Mouse (Mus musculus) forebrain, postnatal 0 days (tissue): Measurements from ENCODE around the gene Mrpl46. TPM values are rescaled to one million over a fixed set of nuclear protein-coding genes. Genes with fewer than 3 reads are reported as not detected.
A peak's percentile ranks its signal among the peaks of the same experiment; 100 is the strongest.

Experiments
- ATAC-seq: fragments of 200-750 bp; cut with Nextera tagmentation; 2 replicates; pipeline ENCODE4 v1.8.0; 2017; ENCODE audit warnings: mild to moderate bottlenecking, moderate library complexity
- DNase-seq: peaks from one replicate; pipeline ENCODE4 v3.0.0-alpha.2; 2015
- H3K27ac ChIP-seq: fragments of 300-500 bp; sonication (generic); 2 replicates; pipeline ENCODE4 v1.5.1; 2014; ENCODE audit warnings: low read depth, mild to moderate bottlenecking, antibody characterized with exemption, low read length, moderate library complexity, mixed read lengths
- H3K27me3 ChIP-seq: fragments of 300-500 bp; sonication (generic); 2 replicates; pipeline ENCODE4 v1.6.1; 2014; ENCODE audit warnings: mild to moderate bottlenecking, low read length, mixed read lengths; ENCODE audit not compliant: insufficient read depth
- H3K36me3 ChIP-seq: fragments of 300-500 bp; sonication (generic); 2 replicates; pipeline ENCODE4 v1.6.1; 2014; ENCODE audit warnings: mild to moderate bottlenecking, moderate library complexity; ENCODE audit not compliant: insufficient read depth
- H3K4me1 ChIP-seq: fragments of 300-500 bp; sonication (generic); 2 replicates; pipeline ENCODE4 v1.6.1; 2014; ENCODE audit warnings: antibody characterized with exemption; ENCODE audit not compliant: insufficient read depth
- H3K4me2 ChIP-seq: fragments of 300-500 bp; sonication (generic); 2 replicates; pipeline ENCODE4 v1.6.1; 2014; ENCODE audit warnings: low read depth, mild to moderate bottlenecking, moderate library complexity
- H3K4me3 ChIP-seq: fragments of 300-500 bp; sonication (generic); 2 replicates; pipeline ENCODE4 v1.5.1; 2014; ENCODE audit warnings: low read depth, low read length, mixed read lengths
- H3K9ac ChIP-seq: fragments of 300-500 bp; sonication (generic); 2 replicates; pipeline ENCODE4 v1.6.1; 2014; ENCODE audit warnings: mild to moderate bottlenecking
- H3K9me3 ChIP-seq: fragments of 300-500 bp; sonication (generic); 2 replicates; pipeline ENCODE4 v1.6.1; 2016; ENCODE audit warnings: low read length
- CTCF ChIP-seq: sonication (generic); IDR thresholded peaks from 2 replicates; pipeline ENCODE4 v1.5.1; 2016; ENCODE audit warnings: antibody characterized with exemption, control low read depth, low read depth
- WGBS: fragments of 180-500 bp; shearing (Covaris S2); extraction: QIAGEN DNeasy Blood & Tissue Kit; methylation state at CpG from one replicate; pipeline ENCODE4 v1.1.7; 2014; 5-methylcytosine and 5-hydroxymethylcytosine counted together
- polyA plus RNA-seq: library from polyadenylated mRNA; unstranded; fragments of >200 nt; fragmentation: Nextera tagmentation; extraction: Ambion mirVana; gene quantifications from 2 replicates; pipeline ENCODE4 v1.2.1, GENCODE M21; 2015
- total RNA-seq: library from RNA; depleted of rRNA; stranded (reverse); fragments of >200 nt; gene quantifications from 2 replicates; pipeline ENCODE4 v1.2.3, GENCODE M21; 2014

The Mrpl46 gene
- total and polyA plus RNA-seq, 2 experiments from 2014 or later, result 33.2 to 63.9 TPM

- WGBS, result 82% methylated on average over 4 of the region's 4 CpGs
- no peaks in the 10 kb centered on the region for H3K27me3 ChIP-seq
- H3K9ac ChIP-seq, result no peak overlapping the region
- H3K4me2 ChIP-seq, result no peak overlapping the region
- no peak overlapping the region for H3K27ac ChIP-seq
- H3K4me3 ChIP-seq, result no peak overlapping the region
- TF ChIP-seq CTCF, result no peak
- H3K4me1 ChIP-seq, result no peaks in the 10 kb centered on the region
- H3K36me3 ChIP-seq, result no peaks in the 10 kb centered on the region
- no peaks in the 10 kb centered on the region for H3K9me3 ChIP-seq
- DNase-seq, result no peak
- no peak for ATAC-seq
Observed at GRCm38 (mm10) chr7:78807192-78807591, 23.9 kb upstream of the Mrpl46 start.

DNA sequence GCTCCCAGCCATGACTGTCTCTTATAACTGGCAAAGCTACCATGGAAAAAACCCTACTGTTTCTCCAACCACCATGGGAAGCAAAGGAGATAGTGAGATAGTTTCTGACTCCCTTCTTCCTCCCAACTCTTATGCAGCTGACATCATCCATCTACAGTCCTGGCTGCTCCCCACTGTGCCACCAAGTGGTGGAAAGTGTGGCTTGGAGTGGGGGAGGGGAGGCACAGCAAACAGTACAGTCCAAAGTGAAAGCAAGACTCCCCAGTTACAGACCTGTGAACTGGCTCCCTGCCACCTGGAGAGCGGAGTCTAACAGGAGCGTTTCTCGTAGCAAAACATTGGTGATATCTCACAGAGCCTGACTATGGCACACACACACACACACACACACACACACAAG is 20.5 kb upstream of the Mrpl46 start:
- no peak overlapping the region for H3K4me2 ChIP-seq
- 88% methylated on average over 3 of the region's 3 CpGs for WGBS
- H3K27me3 ChIP-seq, result no peaks in the 10 kb centered on the region
- H3K4me1 ChIP-seq, result 0 out of 2 replicates have a peak, but pooled peaks cover 5% of the 10 kb centered on the region
- H3K27ac ChIP-seq, result no peak overlapping the region
- H3K9ac ChIP-seq, result no peak overlapping the region
- ATAC-seq (no peak), DNase-seq (no peak)
- TF ChIP-seq CTCF, result 0 out of 2 replicates have a peak, but pooled peaks have one; percentile 21
- no peaks in the 10 kb centered on the region for H3K9me3 ChIP-seq
- no peaks in the 10 kb centered on the region for H3K36me3 ChIP-seq
- H3K4me3 ChIP-seq, result no peak overlapping the region

DNA sequence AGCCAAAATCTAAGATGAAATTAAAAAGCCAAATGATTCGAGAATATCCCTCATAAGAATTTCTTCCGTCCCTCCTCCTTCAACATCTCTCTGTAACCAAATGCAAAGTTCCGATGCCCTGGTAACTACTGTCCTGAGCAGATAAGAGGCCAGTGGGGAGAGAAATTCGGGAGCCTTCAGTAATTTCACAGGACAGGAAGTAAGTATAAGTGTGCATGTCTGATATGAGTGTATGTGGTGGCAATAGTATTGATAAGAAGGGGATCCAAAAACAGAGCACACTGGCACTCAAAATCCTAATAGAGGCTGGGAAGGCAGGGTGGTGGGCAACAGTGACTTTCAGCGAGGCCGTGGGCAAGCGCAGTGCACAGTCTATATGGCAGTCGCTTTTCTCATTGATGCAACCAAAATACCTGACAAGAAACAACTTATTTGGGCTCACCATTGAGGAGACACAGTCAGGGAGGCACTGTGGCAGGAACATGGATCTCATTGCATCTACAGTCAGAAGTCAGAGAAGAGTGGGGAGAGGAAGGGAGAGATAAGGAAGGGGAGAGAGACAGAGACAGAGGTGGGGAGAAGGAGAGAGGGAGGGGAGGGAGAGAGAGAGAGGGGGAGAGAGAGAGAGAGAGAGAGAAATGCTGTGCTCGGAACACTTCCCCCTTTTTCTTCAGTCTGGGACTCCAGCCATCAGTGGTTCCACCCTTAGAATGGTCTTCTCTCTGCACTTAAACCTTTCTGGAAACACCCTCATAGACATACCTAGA is 16.6 kb upstream of the Mrpl46 start:
- Histone ChIP-seq H3K9ac (no peak overlapping the region), H3K27me3 (no peaks in the 10 kb centered on the region), H3K36me3 (no peaks in the 10 kb centered on the region), H3K27ac (no peak overlapping the region), H3K9me3 (no peaks in the 10 kb centered on the region), H3K4me3 (no peak overlapping the region), H3K4me1 (peaks cover 19% of the 10 kb centered on the region), H3K4me2 (no peak overlapping the region)
- ATAC-seq (no peak), DNase-seq (no peak)
- 74% methylated on average over 9 of the region's 9 CpGs for WGBS
- TF ChIP-seq CTCF, result no peak

GRCm38 (mm10) chr7:78797843-78798455 is 14.6 kb upstream of the Mrpl46 start:
- H3K27ac ChIP-seq, result peak overlapping the region; percentile 86
- peak; percentile 93 for DNase-seq

GRCm38 (mm10) chr7:78796624-78797023 is 13.3 kb upstream of the Mrpl46 start:
- peak; percentile 39 for DNase-seq

More at GRCm38 (mm10) chr7:78797843-78798455, 14.6 kb upstream of the Mrpl46 start:
- Histone ChIP-seq H3K9me3 (no peaks in the 10 kb centered on the region), H3K27me3 (no peaks in the 10 kb centered on the region), H3K4me3 (no peak overlapping the region), H3K9ac (no peak overlapping the region), H3K4me1 (peaks cover 19% of the 10 kb centered on the region), H3K36me3 (0 out of 2 replicates have a peak, but pooled peaks cover 6% of the 10 kb centered on the region), H3K4me2 (no peak overlapping the region)
- TF ChIP-seq CTCF, result no peak
- ATAC-seq, result peak; percentile 89
- 22% methylated on average over 9 of the region's 9 CpGs for WGBS

GRCm38 (mm10) chr7:78794571-78795092 is 11.3 kb upstream of the Mrpl46 start:
- Histone ChIP-seq H3K27me3 (no peaks in the 10 kb centered on the region), H3K9me3 (no peaks in the 10 kb centered on the region), H3K4me3 (no peak overlapping the region), H3K27ac (no peak overlapping the region), H3K9ac (no peak overlapping the region), H3K36me3 (peaks cover 31% of the 10 kb centered on the region), H3K4me2 (no peak overlapping the region), H3K4me1 (peaks cover 15% of the 10 kb centered on the region)
- WGBS, result 49% methylated on average over 6 of the region's 6 CpGs
- TF ChIP-seq CTCF, result no peak
- DNase-seq, result no peak
- ATAC-seq, result no peak

More at GRCm38 (mm10) chr7:78796624-78797023, 13.3 kb upstream of the Mrpl46 start:
- H3K36me3 ChIP-seq, result peaks cover 17% of the 10 kb centered on the region; the same call in 1 of the 2 replicates
- H3K4me1 ChIP-seq, result peaks cover 18% of the 10 kb centered on the region
- H3K4me2 ChIP-seq, result no peak overlapping the region
- no peaks in the 10 kb centered on the region for H3K9me3 ChIP-seq
- ATAC-seq, result no peak
- no peak for TF ChIP-seq CTCF
- H3K27me3 ChIP-seq, result no peaks in the 10 kb centered on the region
- H3K27ac ChIP-seq, result no peak overlapping the region
- WGBS, result 71% methylated on average over 3 of the region's 3 CpGs
- H3K9ac ChIP-seq, result no peak overlapping the region
- no peak overlapping the region for H3K4me3 ChIP-seq
